Mouse (Mus musculus): ENCODE measurements around the gene Ccdc17. TPM values are rescaled to one million over a fixed set of nuclear protein-coding genes. Genes with fewer than 3 reads are reported as not detected.

The Ccdc17 gene
- total and polyA plus RNA-seq, 3 experiments = 0.83 to 6.2 (median 5.0) TPM

GRCm38 (mm10) chr4:116638821-116639220 is 42.4 kb downstream of the Ccdc17 start:
- Histone ChIP-seq H3K4me1 (ENCODE audit: insufficient read depth, low read depth, low read length) (no peaks in the 10 kb centered on the region; the same call in 1 of the 2 replicates), H3K9me3 (replicated peaks) (no peaks in the 10 kb centered on the region), H3K27me3 (ENCODE audit: insufficient read depth, low read length) (no peaks in the 10 kb centered on the region), H3K36me3 (replicated peaks) (peaks cover 89% of the 10 kb centered on the region), H3K4me3 (ENCODE audit: low read depth, low read length) (no peak overlapping the region)
- TF ChIP-seq TAL1 (conservative IDR thresholded peaks at IDR 0.05; ENCODE audit: low read depth, low read length) (no peak), POLR2AphosphoS5 (IDR thresholded peaks at IDR 0.05; ENCODE audit: insufficient replicate concordance, low read depth, low read length) (no peak), GATA1 (IDR thresholded peaks at IDR 0.05; ENCODE audit: borderline replicate concordance, low read length) (no peak), CTCF (IDR thresholded peaks at IDR 0.05; ENCODE audit: low read depth, low read length) (no peak), GATA2 (IDR thresholded peaks at IDR 0.05; ENCODE audit: borderline replicate concordance, low read depth, low read length) (no peak)
- ATAC-seq (ENCODE audit: extremely low read depth, insufficient number of reproducible peaks, low FRiP score, poor library complexity, severe bottlenecking) (no peak), DNase-seq (ENCODE audit: low spot score) (no peak)

- peaks cover 90% of the 10 kb centered on the region for H3K36me3 ChIP-seq (replicated peaks)
- no peak overlapping the region for H3K4me3 ChIP-seq (ENCODE audit: low read depth, low read length)
- no peaks in the 10 kb centered on the region for H3K27me3 ChIP-seq (ENCODE audit: insufficient read depth, low read length)
- ATAC-seq (ENCODE audit: extremely low read depth, insufficient number of reproducible peaks, low FRiP score, poor library complexity, severe bottlenecking) = no peak
- no peaks in the 10 kb centered on the region for H3K9me3 ChIP-seq (replicated peaks)
- DNase-seq (ENCODE audit: low spot score) = no peak
- no peak for TF ChIP-seq POLR2AphosphoS5 (IDR thresholded peaks at IDR 0.05; ENCODE audit: insufficient replicate concordance, low read depth, low read length)
- TF ChIP-seq TAL1 (conservative IDR thresholded peaks at IDR 0.05; ENCODE audit: low read depth, low read length) = no peak
- no peak for TF ChIP-seq GATA1 (IDR thresholded peaks at IDR 0.05; ENCODE audit: borderline replicate concordance, low read length)
- TF ChIP-seq GATA2 (IDR thresholded peaks at IDR 0.05; ENCODE audit: borderline replicate concordance, low read depth, low read length) = no peak
- TF ChIP-seq CTCF (IDR thresholded peaks at IDR 0.05; ENCODE audit: low read depth, low read length) = no peak
- peaks cover 16% of the 10 kb centered on the region for H3K4me1 ChIP-seq (ENCODE audit: insufficient read depth, low read depth, low read length)
These were observed 45.6 kb downstream of the Ccdc17 start for GRCm38 (mm10) chr4:116642071-116642470.

- Histone ChIP-seq H3K4me1 (ENCODE audit: insufficient read depth, low read depth, low read length) (peaks cover 33% of the 10 kb centered on the region), H3K4me3 (ENCODE audit: low read depth, low read length) (no peak overlapping the region), H3K27me3 (ENCODE audit: insufficient read depth, low read length) (no peaks in the 10 kb centered on the region), H3K36me3 (replicated peaks) (peaks cover 87% of the 10 kb centered on the region), H3K9me3 (replicated peaks) (no peaks in the 10 kb centered on the region)
- no peak for TF ChIP-seq GATA1 (IDR thresholded peaks at IDR 0.05; ENCODE audit: borderline replicate concordance, low read length)
- no peak for TF ChIP-seq GATA2 (IDR thresholded peaks at IDR 0.05; ENCODE audit: borderline replicate concordance, low read depth, low read length)
- TF ChIP-seq CTCF (IDR thresholded peaks at IDR 0.05; ENCODE audit: low read depth, low read length) = no peak
- no peak for TF ChIP-seq POLR2AphosphoS5 (IDR thresholded peaks at IDR 0.05; ENCODE audit: insufficient replicate concordance, low read depth, low read length)
- no peak for TF ChIP-seq TAL1 (conservative IDR thresholded peaks at IDR 0.05; ENCODE audit: low read depth, low read length)
- ATAC-seq (ENCODE audit: extremely low read depth, insufficient number of reproducible peaks, low FRiP score, poor library complexity, severe bottlenecking) (no peak), DNase-seq (ENCODE audit: low spot score) (no peak)
These were observed 47.9 kb downstream of the Ccdc17 start for GRCm38 (mm10) chr4:116644326-116644725.

GRCm38 (mm10) chr4:116645624-116646023 is 49.2 kb downstream of the Ccdc17 start:
- ATAC-seq (ENCODE audit: extremely low read depth, insufficient number of reproducible peaks, low FRiP score, poor library complexity, severe bottlenecking) = no peak
- Histone ChIP-seq H3K4me3 (ENCODE audit: low read depth, low read length) (no peak overlapping the region), H3K4me1 (ENCODE audit: insufficient read depth, low read depth, low read length) (peaks cover 44% of the 10 kb centered on the region), H3K36me3 (replicated peaks) (peaks cover 84% of the 10 kb centered on the region), H3K27me3 (ENCODE audit: insufficient read depth, low read length) (no peaks in the 10 kb centered on the region), H3K9me3 (replicated peaks) (no peaks in the 10 kb centered on the region)
- TF ChIP-seq GATA2 (IDR thresholded peaks at IDR 0.05; ENCODE audit: borderline replicate concordance, low read depth, low read length) (no peak), TAL1 (conservative IDR thresholded peaks at IDR 0.05; ENCODE audit: low read depth, low read length) (no peak), POLR2AphosphoS5 (IDR thresholded peaks at IDR 0.05; ENCODE audit: insufficient replicate concordance, low read depth, low read length) (no peak), GATA1 (IDR thresholded peaks at IDR 0.05; ENCODE audit: borderline replicate concordance, low read length) (no peak), CTCF (IDR thresholded peaks at IDR 0.05; ENCODE audit: low read depth, low read length) (no peak)
- DNase-seq (ENCODE audit: low spot score) = no peak

GRCm38 (mm10) chr4:116649411-116649810 is 53.0 kb downstream of the Ccdc17 start:
- ATAC-seq (ENCODE audit: extremely low read depth, insufficient number of reproducible peaks, low FRiP score, poor library complexity, severe bottlenecking) (no peak), DNase-seq (ENCODE audit: low spot score) (no peak)
- TF ChIP-seq POLR2AphosphoS5 (IDR thresholded peaks at IDR 0.05; ENCODE audit: insufficient replicate concordance, low read depth, low read length) (no peak), CTCF (IDR thresholded peaks at IDR 0.05; ENCODE audit: low read depth, low read length) (no peak), GATA1 (IDR thresholded peaks at IDR 0.05; ENCODE audit: borderline replicate concordance, low read length) (no peak), TAL1 (conservative IDR thresholded peaks at IDR 0.05; ENCODE audit: low read depth, low read length) (no peak), GATA2 (IDR thresholded peaks at IDR 0.05; ENCODE audit: borderline replicate concordance, low read depth, low read length) (no peak)
- peaks cover 54% of the 10 kb centered on the region for H3K4me1 ChIP-seq (ENCODE audit: insufficient read depth, low read depth, low read length)
- no peaks in the 10 kb centered on the region for H3K27me3 ChIP-seq (ENCODE audit: insufficient read depth, low read length)
- no peaks in the 10 kb centered on the region for H3K9me3 ChIP-seq (replicated peaks)
- H3K36me3 ChIP-seq (replicated peaks) = peaks cover 48% of the 10 kb centered on the region
- H3K4me3 ChIP-seq (ENCODE audit: low read depth, low read length) = no peak overlapping the region

Other genes with a start within 250 kb of the Ccdc17 start
- gene Mast2, start 132.5 kb upstream of the Ccdc17 start, total RNA-seq (2014; fragmentation: Nextera tagmentation) = 52.8 and 64.7 TPM in 2 replicates
- 10.4 and 10.7 TPM in 2 replicates for gene Mast2, start 132.5 kb upstream of the Ccdc17 start, total RNA-seq (2017)
- gene Mast2, start 132.5 kb upstream of the Ccdc17 start, polyA plus RNA-seq (2012) = 54.9 and 63.0 TPM in 2 replicates
- gene Ipp, start 89.1 kb upstream of the Ccdc17 start, total RNA-seq (2014; fragmentation: Nextera tagmentation) = 8.5 and 11.8 TPM in 2 replicates
- 11.8 and 14.0 TPM in 2 replicates for gene Ipp, start 89.1 kb upstream of the Ccdc17 start, total RNA-seq (2017)
- gene Ipp, start 89.1 kb upstream of the Ccdc17 start, polyA plus RNA-seq (2012) = 2.0 and 2.1 TPM in 2 replicates
- gene Tmem69, start 40.7 kb upstream of the Ccdc17 start, total RNA-seq (2014; fragmentation: Nextera tagmentation) = 99.9 and 128 TPM in 2 replicates
- 18.9 and 23.2 TPM in 2 replicates for gene Tmem69, start 40.7 kb upstream of the Ccdc17 start, total RNA-seq (2017)
- gene Tmem69, start 40.7 kb upstream of the Ccdc17 start, polyA plus RNA-seq (2012) = 2.1 and 5.6 TPM in 2 replicates
- 193 and 233 TPM in 2 replicates for gene Gpbp1l1, start 39.0 kb upstream of the Ccdc17 start, total RNA-seq (2014; fragmentation: Nextera tagmentation)
- 158 and 191 TPM in 2 replicates for gene Gpbp1l1, start 39.0 kb upstream of the Ccdc17 start, total RNA-seq (2017)
- 10.4 and 12.7 TPM in 2 replicates for gene Gpbp1l1, start 39.0 kb upstream of the Ccdc17 start, polyA plus RNA-seq (2012)
- gene Nasp, start 31.3 kb downstream of the Ccdc17 start, total RNA-seq (2014; fragmentation: Nextera tagmentation) = 134 and 149 TPM in 2 replicates
- 315 and 326 TPM in 2 replicates for gene Nasp, start 31.3 kb downstream of the Ccdc17 start, total RNA-seq (2017)
- 11.9 and 25.8 TPM in 2 replicates for gene Nasp, start 31.3 kb downstream of the Ccdc17 start, polyA plus RNA-seq (2012)
- gene Akr1a1, start 55.0 kb downstream of the Ccdc17 start, total RNA-seq (2014; fragmentation: Nextera tagmentation) = 361 and 367 TPM in 2 replicates
- gene Akr1a1, start 55.0 kb downstream of the Ccdc17 start, total RNA-seq (2017) = 830 and 919 TPM in 2 replicates
- 138 and 154 TPM in 2 replicates for gene Akr1a1, start 55.0 kb downstream of the Ccdc17 start, polyA plus RNA-seq (2012)
- 113 and 129 TPM in 2 replicates for gene Prdx1, start 88.9 kb downstream of the Ccdc17 start, total RNA-seq (2014; fragmentation: Nextera tagmentation)
- 298 and 303 TPM in 2 replicates for gene Prdx1, start 88.9 kb downstream of the Ccdc17 start, total RNA-seq (2017)
- gene Prdx1, start 88.9 kb downstream of the Ccdc17 start, polyA plus RNA-seq (2012) = 14.8 and 16.1 TPM in 2 replicates
- 48.9 and 53.1 TPM in 2 replicates for gene Mmachc, start 111.8 kb downstream of the Ccdc17 start, total RNA-seq (2014; fragmentation: Nextera tagmentation)
- 13.9 and 19.6 TPM in 2 replicates for gene Mmachc, start 111.8 kb downstream of the Ccdc17 start, total RNA-seq (2017)
- gene Mmachc, start 111.8 kb downstream of the Ccdc17 start, polyA plus RNA-seq (2012) = 1.6 and 1.8 TPM in 2 replicates
- 25.6 and 44.0 TPM in 2 replicates for gene Ccdc163, start 111.9 kb downstream of the Ccdc17 start, total RNA-seq (2014; fragmentation: Nextera tagmentation)
- gene Ccdc163, start 111.9 kb downstream of the Ccdc17 start, total RNA-seq (2017) = 20.4 and 28.5 TPM in 2 replicates
- 2.6 and 4.0 TPM in 2 replicates for gene Ccdc163, start 111.9 kb downstream of the Ccdc17 start, polyA plus RNA-seq (2012)
- 5.1 and 6.6 TPM in 2 replicates for gene Tesk2, start 124.3 kb downstream of the Ccdc17 start, total RNA-seq (2014; fragmentation: Nextera tagmentation)
- 4.8 TPM in 2 replicates for gene Tesk2, start 124.3 kb downstream of the Ccdc17 start, total RNA-seq (2017)
- 1.3 and 1.5 TPM in 2 replicates for gene Tesk2, start 124.3 kb downstream of the Ccdc17 start, polyA plus RNA-seq (2012)
- 12.5 and 15.3 TPM in 2 replicates for gene Toe1, start 211.0 kb downstream of the Ccdc17 start, total RNA-seq (2014; fragmentation: Nextera tagmentation)
- gene Toe1, start 211.0 kb downstream of the Ccdc17 start, total RNA-seq (2017) = 37.3 and 46.1 TPM in 2 replicates
- gene Toe1, start 211.0 kb downstream of the Ccdc17 start, polyA plus RNA-seq (2012) = 2.5 and 3.5 TPM in 2 replicates
- gene Mutyh, start 211.1 kb downstream of the Ccdc17 start, total RNA-seq (2014; fragmentation: Nextera tagmentation) = 15.9 and 23.3 TPM in 2 replicates
- gene Mutyh, start 211.1 kb downstream of the Ccdc17 start, total RNA-seq (2017) = 5.1 and 6.1 TPM in 2 replicates
- gene Mutyh, start 211.1 kb downstream of the Ccdc17 start, polyA plus RNA-seq (2012) = 17.9 and 18.7 TPM in 2 replicates
- not detected in 2 replicates for gene Hpdl, start 225.1 kb downstream of the Ccdc17 start, total RNA-seq (2014; fragmentation: Nextera tagmentation)
- 0.06 TPM in 1 of 2 replicates, not detected in the other for gene Hpdl, start 225.1 kb downstream of the Ccdc17 start, total RNA-seq (2017)
- gene Hpdl, start 225.1 kb downstream of the Ccdc17 start, polyA plus RNA-seq (2012) = not detected in 2 replicates